9 mouse cellular contexts compared by ENCODE assay signal in genomic region chr1:172242401-172242800, GRCm38 (mm10). TPM values are rescaled to one million over a fixed set of nuclear protein-coding genes. Genes with fewer than 3 reads are reported as not detected.
DNase-seq lines count a peak whose midpoint lies in the region; ATAC-seq lines count a peak whose summit lies in the region.
"Had no signal": no experiment of that assay in that cellular context is flagged by ENCODE, and none has a peak within 500 bp of the region (broad histone marks: within the 10 kb centered on the region; RNA-seq: fewer than 3 reads in every experiment).

No protein-coding gene starts in this region.

- no peaks in the 10 kb centered on the region for H3K36me3 ChIP-seq in kidney, embryonic 16.5 days (ENCODE audit: insufficient read depth, low read length)

- H3K9me3 ChIP-seq in kidney, embryonic 16.5 days (ENCODE audit: low read length): no peaks in the 10 kb centered on the region

- no peak overlapping the region for H3K4me3 ChIP-seq in kidney, embryonic 16.5 days (ENCODE audit: low read length)

- peak; percentile 87 for ATAC-seq in kidney, embryonic 16.5 days (ENCODE audit: low FRiP score, low TSS enrichment)
- ATAC-seq in megakaryocyte progenitor cell, adult 5-6 weeks (replicated peaks; ENCODE audit: poor library complexity): no peak

- H3K9ac ChIP-seq in kidney, embryonic 16.5 days (replicated peaks; ENCODE audit: low read length): no peak overlapping the region

- peak overlapping the region; percentile 69; the same call in 1 of the 2 replicates for H3K27ac ChIP-seq in kidney, embryonic 16.5 days (ENCODE audit: low read length)

- no peak overlapping the region for H3K4me2 ChIP-seq in kidney, embryonic 16.5 days (replicated peaks; ENCODE audit: low read depth, low read length)

- DNase-seq in 3134 (ENCODE audit: extremely low read depth, insufficient read length, low spot score): peak; percentile 72
- peak; percentile 12 for DNase-seq in brain, adult 2 months (ENCODE audit: low read depth, low spot score)
- DNase-seq in heart, adult 9 months (ENCODE audit: low spot score in 2 of 2): peak; percentile 53 to 60
- no peak for DNase-seq in ovary, postnatal 10 days (ENCODE audit: low spot score)
- DNase-seq in c-Kit-positive CD71-positive TER-119-positive erythroid progenitor cells, embryonic 14.5 days (ENCODE audit: low spot score): no peak
- no peak for DNase-seq in spleen, postnatal 4 days (ENCODE audit: low spot score in 2 of 2)
- DNase-seq: right cerebral cortex, adult 18-20 months had no signal

- H3K4me1 ChIP-seq in kidney, embryonic 16.5 days (ENCODE audit: insufficient read depth, low read length): peaks cover 13% of the 10 kb centered on the region

- peaks cover 6% of the 10 kb centered on the region; the same call in 1 of the 2 replicates for H3K27me3 ChIP-seq in kidney, embryonic 16.5 days (ENCODE audit: insufficient read depth, low read length)

- 48% methylated on average over 2 of the region's 2 CpGs for WGBS in kidney, embryonic 16.5 days

RNA-seq across cellular contexts. Expression of gene Atp1a4, which starts 15.8 kb away (rescaled TPM):
- 0.05 TPM in 1 of 2 replicates, not detected in the other for polyA plus RNA-seq in kidney, embryonic 16.5 days (2015; fragmentation: Nextera tagmentation; extraction: Ambion mirVana)
- total RNA-seq in megakaryocyte progenitor cell, adult 5-6 weeks (2015): not detected in 2 replicates
- not detected in 2 replicates for total RNA-seq in megakaryocyte progenitor cell, adult 5-6 weeks (2017)

RNA-seq across cellular contexts. Expression of gene Igsf8, which starts 19.0 kb away (rescaled TPM):
- polyA plus RNA-seq in kidney, embryonic 16.5 days (2015; fragmentation: Nextera tagmentation; extraction: Ambion mirVana): 60.2 and 69.7 TPM in 2 replicates
- 28.8 and 29.7 TPM in 2 replicates for total RNA-seq in megakaryocyte progenitor cell, adult 5-6 weeks (2015)
- total RNA-seq in megakaryocyte progenitor cell, adult 5-6 weeks (2017): 25.5 and 30.6 TPM in 2 replicates

RNA-seq across cellular contexts. Expression of gene Casq1, which starts 22.7 kb away (rescaled TPM):
- 5.2 and 5.6 TPM in 2 replicates for polyA plus RNA-seq in kidney, embryonic 16.5 days (2015; fragmentation: Nextera tagmentation; extraction: Ambion mirVana)
- not detected in 2 replicates for total RNA-seq in megakaryocyte progenitor cell, adult 5-6 weeks (2015)
- not detected in 2 replicates for total RNA-seq in megakaryocyte progenitor cell, adult 5-6 weeks (2017)

RNA-seq across cellular contexts. Expression of gene Pea15a, which starts 35.8 kb away (rescaled TPM):
- polyA plus RNA-seq in kidney, embryonic 16.5 days (2015; fragmentation: Nextera tagmentation; extraction: Ambion mirVana): 129 and 132 TPM in 2 replicates
- 3.1 and 4.9 TPM in 2 replicates for total RNA-seq in megakaryocyte progenitor cell, adult 5-6 weeks (2015)
- 2.2 and 2.6 TPM in 2 replicates for total RNA-seq in megakaryocyte progenitor cell, adult 5-6 weeks (2017)

RNA-seq across cellular contexts. Expression of gene Atp1a2, which starts 55.5 kb away (rescaled TPM):
- 1.7 and 2.4 TPM in 2 replicates for polyA plus RNA-seq in kidney, embryonic 16.5 days (2015; fragmentation: Nextera tagmentation; extraction: Ambion mirVana)
- total RNA-seq in megakaryocyte progenitor cell, adult 5-6 weeks (2015): not detected in 2 replicates
- total RNA-seq in megakaryocyte progenitor cell, adult 5-6 weeks (2017): not detected in 2 replicates

Comparison
In these comparisons a context has a peak if more than half of its experiments do, and no peak if none do; other contexts are left out.
1. DNase-seq: peak in 3134 (single experiment), brain, adult 2 months (single experiment) and heart, adult 9 months (2 of 2); none in ovary, postnatal 10 days (single experiment), c-Kit-positive CD71-positive TER-119-positive erythroid progenitor cells, embryonic 14.5 days (single experiment) and spleen, postnatal 4 days (0 of 2).